Mouse (Mus musculus) embryo, embryonic 9.5 days (tissue): ENCODE data around the gene Srgap2.

Source experiments
- DNase-seq: peaks from one replicate; pipeline ENCODE4 v3.0.0-alpha.2; 2017; ENCODE audit errors: extremely low spot score

The Srgap2 gene

DNA sequence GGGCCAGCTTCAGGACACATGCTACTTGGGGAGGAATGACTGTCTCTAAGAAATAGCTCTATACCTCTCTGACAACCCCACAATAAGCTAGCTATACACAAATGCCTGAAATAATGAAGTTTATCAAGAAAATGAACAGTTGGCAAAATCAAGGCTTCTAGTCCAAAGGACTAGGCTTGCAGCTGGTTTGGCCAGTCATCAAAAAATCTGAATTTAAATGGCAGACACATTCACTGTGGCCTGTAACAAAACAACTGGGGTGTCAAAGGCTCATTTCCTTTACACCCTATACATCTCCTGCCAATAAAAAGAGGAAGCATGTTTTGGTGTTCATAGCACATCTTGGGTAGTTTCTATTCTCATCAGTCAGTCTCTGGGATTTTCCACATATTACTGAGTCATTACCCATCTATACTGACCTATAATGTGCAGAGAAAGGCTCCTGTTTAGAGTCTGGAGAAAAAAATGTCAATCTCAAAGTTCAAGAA is 53.5 kb downstream of the Srgap2 start:
- no peak for DNase-seq

DNA sequence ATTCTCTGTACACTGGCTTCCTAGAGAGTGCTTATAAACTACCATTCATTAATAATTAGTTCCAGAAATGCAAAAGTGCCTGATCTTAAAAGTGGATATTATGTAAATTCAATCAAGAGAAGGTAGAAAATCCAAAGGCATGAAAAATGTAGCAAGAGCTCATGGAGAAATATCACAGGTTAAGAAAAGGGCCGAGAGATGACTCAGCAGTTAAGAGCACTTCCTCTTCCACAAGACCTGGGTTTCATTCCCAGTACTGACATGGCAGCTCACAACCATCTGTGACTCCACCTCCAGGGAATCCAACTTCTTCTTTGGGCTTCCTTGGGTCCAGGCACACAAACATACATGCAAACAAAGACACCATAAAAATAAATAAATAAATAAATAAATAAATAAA is 56.6 kb downstream of the Srgap2 start:
- DNase-seq: no peak

DNA sequence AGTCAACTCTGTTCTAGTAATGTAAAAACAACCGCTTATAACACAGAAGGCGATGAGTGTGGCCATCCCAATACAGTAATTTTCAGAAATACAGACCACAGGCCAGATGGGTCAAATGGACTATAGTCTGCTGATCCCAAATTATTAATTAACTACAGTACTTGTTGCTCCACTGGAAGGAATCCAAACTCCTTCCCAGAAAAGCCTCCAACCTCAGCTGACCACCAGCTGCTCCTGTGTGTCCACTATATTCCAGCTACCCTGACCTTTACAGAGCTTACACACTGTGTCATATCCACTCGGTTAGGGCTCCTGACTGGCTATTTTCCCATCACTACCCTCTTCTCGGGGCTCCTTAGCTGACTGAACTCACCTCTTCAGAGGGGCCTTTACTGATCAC is 61.3 kb downstream of the Srgap2 start:
- no peak for DNase-seq

DNA sequence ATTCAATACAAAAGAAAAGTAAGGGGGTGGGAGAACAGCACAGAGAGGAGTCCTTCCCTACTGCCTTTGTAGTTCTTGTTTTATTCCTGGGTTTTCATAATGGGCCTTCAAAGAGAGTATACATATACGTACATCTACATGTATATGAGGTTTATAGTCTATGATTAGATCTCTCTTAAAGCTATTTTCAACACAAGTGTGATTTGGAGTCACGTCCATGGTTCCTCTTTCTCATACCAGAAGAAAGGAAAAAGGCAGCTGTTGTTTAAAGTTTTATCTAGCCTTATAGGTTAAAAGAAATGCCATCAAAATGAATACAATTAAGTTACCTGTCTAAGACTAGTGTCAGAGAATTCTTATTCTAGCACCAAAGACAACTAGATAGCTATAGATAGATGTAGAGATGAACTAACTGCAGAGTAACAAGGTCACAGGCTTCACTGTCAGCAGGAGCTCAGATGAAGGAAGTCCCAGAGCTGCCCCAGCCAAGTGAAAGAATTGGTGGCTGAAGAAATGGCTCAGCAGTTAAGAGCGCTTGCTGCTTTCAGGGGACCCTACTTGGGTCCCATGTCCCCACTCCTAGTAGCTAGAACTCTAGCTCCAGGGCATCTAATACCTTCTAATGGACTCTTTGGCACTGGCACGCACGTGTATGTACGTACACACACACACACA is 63.1 kb downstream of the Srgap2 start:
- DNase-seq: no peak

DNA sequence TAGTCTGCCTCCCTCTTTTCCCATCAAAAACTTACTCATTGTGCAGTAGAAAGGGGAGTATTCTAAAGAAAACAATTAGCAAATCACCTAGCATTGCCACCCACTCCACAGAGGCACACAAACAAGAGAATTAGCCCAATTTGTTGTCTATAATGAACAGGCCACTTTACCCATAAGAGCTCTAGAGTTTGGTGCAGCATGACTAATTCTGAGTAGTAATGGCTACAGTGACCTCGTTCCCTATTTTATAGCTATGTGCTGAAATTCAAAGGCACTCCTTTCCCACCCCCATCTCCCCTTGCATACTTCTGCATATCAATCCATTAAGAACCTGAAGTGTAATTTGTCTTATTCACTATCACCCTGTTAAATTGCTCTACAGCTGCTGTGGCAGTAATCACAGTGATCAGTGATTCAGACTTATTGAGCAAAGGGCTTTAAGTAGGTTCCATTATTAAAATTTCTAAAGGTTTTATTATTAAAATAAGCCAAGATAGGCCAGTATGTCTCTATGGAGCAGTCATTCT is 64.5 kb downstream of the Srgap2 start:
- no peak for DNase-seq

DNA sequence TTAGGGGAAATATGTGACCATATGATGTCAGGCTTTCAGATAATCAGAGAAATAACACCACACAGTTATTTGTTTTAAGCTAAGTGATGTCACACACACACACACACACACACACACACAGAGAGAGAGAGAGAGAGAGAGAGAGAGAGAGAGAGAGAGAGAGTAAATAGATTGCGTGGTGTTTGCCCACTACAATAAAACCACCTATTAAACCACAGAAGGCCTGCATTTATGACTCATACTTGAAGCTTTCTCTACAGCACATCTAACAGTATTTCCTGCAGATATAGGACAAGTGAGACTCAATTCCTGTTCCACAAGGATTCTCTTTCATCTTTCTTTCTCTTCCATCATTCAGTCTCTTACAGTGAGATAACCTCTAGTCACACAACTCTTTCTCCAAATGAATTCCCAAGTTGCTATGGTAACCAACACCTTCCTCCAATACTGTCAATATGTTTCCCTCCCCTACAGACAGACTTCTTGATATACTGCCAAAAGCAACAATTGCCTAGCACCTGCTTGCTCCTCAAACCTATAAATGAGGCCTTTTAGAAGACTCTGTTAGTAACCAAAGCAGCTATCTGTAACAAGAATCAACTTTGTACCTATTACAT is 66.1 kb downstream of the Srgap2 start:
- no peak for DNase-seq

DNA sequence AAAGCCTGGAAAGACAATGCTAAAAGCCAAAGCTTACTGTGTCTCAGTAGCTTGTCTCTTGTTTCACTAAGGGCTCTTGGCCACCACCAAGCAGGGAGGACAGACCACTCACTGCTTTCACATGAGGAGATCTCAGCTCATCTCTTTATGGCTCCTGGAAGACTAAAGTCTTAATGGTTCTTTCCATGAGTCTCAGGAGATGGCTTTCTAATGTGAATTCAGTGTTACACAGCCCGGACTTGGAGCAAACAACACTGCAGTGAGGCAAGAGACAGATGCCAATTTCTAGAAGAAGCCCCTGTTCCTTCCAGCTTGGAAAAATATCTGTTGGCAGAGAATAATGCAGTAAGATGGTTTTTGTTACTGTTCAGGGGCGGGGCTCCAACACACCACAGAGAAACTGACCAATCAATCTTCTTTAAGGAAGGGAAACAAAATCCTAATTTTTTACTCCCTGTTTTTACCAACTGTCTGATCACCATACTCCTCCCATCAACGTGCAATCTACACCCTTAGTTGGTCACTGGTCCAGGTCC is 71.7 kb downstream of the Srgap2 start:
- DNase-seq: no peak

DNA sequence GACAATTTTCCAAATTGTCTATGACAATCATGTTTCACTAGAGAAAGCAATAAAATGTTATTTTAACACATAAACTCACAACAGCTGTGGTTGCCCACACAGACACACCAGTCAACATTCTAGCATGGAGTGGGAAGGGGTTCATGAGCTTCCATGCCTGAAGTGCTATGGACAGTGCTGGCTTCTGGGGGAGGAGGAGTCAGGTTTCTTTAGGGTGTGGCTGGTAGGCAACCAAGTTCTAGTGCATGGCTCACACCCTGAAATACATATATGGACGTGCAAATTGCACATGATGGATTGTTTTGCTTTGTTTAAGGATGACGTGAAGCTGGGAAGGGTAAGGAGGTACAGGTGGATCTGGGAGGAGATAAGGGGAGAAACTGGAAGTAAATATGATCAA is 72.8 kb downstream of the Srgap2 start:
- no peak for DNase-seq

DNA sequence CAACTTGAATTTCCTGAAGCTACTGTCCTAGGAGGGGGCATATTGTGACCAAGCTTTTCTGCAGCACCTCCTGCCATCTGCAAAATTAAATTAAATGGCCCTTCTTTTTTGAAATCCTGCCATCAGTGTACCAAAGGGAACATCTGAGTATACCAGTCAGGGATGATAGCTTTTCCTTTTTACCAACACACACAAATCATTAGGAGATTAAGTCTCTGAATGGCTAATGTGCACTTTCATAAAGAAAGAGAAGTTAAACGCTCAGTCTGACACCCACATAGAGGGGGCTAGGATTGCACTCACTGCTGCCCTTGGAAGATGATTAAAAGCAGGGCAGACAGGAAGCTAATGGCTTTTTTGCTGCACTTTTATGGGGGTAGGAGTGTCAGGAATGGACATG is 73.8 kb downstream of the Srgap2 start:
- no peak for DNase-seq

DNA sequence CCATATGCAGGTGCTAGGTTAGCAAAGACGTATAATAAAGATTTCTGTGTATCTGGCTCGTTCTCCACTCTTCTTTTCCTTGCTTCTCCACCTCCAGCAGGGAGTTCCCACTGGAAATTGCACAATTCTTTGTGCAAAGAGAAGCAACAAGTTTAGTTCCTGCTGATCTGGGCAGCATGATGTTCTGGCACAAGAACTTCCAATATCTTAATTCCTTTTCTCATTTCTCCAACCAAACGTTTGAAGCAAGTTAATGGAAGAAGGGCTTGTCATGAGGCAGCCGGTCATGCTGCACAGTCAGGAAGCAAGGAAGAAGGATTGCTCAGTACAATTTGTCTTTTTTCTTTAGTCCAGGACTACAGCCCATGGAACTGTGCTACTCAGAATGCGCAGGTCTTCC is 78.8 kb downstream of the Srgap2 start:
- DNase-seq: no peak

DNA sequence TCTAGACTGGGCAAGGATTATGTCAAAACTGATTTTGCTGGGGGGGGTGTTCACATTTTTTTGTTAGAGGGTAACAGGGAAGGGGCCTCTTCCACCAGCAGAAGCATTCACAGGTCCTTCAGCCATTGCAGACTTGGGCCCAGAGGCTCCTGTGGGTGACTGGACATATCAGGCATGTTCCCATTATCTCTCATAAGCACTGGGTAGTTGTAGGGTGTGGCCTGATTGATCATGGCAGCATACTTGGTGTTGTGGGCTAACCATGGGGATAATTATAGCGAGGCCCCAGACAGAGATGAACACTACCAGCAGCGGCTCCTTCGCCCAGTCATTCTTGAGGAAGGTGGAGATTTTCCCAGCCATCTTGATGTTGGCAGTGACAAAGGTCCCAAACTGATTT is 79.8 kb downstream of the Srgap2 start:
- DNase-seq: no peak

DNA sequence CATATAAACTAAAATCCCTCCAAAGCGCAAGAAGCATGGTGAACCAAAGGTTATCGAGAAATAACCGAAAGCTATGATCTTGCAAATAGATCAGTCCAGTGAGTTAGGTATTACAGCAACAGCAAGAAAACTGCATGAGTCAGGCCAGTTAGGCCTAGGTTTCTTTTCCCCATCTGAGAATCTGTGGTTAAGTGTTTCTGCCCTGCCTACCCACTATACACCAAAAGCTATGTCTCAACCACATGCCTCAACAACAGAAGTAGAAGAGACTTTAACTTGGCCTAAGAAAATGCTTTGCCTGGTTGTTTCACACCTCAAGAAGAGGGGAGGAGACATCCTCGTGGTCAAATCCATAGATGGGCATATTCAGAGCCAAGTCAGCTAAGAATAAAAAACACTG is 80.6 kb downstream of the Srgap2 start:
- no peak for DNase-seq

DNA sequence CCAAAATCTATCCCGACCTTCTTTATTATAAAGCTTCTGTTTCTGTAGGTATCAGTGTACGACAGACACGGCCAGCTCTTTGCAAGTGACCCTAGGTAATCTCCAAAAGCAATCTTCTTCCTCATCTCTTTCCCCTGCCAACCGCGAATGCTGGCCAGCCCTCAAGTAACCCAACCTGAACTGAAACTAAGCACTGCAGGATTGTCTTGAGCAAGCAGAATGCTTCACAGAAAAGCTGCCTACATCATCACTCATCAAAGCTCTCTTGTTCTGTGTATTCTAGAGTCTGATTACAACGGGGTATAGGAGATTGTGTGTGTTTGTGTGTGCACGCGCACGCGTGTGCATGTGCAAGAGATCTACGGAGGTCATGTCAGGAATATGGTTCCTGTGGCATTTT is 88.6 kb downstream of the Srgap2 start:
- DNase-seq: no peak

DNA sequence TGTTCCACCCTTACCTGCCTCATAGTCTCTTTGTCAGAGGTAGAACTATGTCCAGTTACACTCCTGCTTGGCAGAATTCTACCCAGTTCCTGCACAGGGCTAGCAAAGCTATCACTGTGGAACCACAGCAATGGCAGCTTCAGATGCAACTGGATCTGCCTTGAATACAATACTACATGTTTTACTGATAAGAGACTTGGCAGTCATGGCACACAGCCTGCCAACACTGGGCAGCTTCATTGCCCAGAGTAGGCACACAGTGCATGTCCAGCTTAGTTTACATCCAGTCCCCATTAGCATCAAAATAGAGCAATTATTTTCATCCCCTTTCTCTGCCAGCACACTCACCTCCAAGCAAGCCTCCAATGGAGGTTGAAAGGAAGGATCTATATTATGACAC is 89.2 kb downstream of the Srgap2 start:
- no peak for DNase-seq

DNA sequence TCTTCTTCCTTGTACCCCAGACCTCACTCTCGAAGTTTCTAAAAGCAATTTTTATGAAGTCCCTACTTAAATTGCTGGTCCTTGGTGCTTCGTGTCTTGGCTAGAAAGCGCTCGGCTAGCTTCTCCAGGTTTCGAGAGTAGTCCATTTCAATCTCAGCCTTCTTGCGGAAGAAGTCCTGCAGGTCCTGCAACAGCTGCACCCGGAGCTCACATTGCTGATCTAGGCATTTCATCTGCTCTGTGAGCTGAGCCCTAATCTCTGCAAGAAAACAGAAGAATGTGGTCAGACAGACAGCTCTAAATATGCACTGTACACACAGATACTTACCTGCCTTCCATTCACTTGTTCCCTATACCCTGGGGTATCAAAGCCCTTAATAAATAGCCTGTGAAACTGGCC is 90.5 kb downstream of the Srgap2 start:
- DNase-seq: no peak

DNA sequence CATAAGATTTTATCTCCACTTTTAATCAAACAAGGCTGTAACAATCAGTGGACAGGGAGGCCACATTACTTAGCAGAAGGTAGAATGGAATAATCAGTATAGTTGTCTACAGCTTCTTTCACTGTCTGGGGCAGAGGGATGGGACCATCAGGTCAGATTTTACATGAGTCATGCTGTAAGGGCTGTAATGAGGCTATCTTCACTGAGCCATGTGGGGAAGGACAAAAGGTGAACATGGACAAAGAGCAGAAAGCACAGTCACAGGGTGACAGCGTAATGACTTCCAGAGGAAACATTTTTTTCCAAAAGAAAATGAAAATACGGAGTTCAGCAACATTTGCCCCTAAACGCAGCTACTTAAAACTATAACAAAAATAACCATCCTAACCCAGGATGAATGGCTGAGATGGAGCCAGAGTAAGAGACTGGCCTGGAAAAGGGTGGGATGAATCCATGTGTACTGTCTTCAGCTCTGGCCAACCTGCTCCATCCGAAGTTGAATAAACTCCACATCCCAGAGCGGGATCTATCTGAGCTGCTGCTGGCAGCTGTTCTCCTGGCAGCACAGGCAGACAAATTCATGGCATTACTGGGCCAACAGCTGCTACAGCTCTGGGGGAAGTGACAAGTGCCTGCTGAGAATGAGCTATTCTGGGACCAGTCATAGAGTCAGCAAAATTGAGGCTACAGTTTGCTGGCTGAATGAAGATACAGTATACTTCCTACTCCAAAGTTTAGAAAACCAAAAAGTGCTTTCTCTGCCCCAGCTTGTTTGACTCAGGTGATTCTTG is 95.5 kb downstream of the Srgap2 start:
- no peak for DNase-seq

DNA sequence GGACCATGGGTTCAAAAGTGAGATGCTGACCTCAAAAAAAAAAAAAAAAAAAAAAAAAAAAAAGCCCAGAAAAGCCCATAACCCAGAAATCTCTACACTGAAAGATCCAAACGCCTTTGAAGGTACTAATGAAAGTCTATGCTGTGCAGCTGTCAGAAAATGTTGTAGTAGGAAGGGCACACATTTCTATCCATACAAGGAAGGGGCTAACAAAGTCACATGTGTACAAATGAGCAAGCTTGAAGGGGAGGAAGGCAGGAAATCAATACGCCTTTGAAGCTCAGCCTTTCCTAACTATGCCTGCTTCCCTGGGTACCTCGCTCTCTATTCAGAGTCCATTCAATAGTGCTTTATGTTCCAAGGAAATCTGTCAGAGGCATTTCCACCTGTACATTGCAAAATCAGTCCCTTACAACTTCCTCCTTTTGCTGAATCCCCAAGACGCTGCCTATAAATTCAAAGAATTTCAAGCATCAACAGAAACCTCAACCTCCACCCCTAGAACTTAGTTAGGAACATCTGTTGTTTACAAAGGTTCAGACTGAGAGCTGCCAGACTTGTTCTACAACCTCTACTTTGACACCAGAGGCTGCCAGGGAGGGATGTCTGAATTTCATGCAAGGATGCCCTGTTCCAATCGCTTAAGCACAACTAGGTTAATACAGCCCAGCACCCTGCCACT is 99.9 kb downstream of the Srgap2 start:
- peak; percentile 30 for DNase-seq

DNA sequence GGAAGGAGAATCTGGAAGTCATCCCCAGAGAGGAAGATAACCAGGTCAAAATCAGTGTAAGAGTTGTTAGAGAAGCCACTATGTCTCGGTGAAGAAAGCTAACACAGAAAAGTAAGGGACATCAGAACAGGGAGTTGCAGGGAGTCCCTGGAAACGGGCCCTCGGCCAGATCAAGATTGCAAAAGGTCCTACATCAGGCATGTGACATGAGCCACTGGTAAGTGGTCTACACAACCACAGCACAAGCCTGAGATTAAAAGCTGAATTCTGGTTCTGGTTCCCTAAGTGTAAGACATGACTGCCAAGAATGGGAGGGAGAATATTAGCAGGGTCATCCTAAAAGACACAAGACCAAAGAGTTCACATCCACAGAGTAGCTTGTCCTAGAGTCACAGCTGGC is 104.1 kb downstream of the Srgap2 start:
- no peak for DNase-seq

DNA sequence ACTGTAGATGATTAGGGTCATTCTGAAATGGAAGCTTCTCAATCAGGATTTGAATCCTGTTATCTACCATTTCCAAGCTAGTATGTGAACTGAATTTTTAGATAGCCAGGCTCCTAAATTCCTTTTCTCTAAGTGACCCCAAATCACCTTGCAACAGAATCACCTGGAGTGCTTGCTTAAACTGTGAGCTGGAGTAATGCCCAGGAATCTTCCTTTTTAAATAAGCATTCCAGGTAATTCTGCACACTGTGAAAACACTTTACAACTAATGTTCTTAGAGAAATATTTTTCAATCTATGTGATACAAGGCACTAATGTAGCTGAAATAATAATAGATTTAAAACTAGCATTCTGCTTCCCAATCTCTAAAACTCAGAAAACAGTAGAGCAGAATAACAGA is 106.0 kb downstream of the Srgap2 start:
- DNase-seq: no peak

DNA sequence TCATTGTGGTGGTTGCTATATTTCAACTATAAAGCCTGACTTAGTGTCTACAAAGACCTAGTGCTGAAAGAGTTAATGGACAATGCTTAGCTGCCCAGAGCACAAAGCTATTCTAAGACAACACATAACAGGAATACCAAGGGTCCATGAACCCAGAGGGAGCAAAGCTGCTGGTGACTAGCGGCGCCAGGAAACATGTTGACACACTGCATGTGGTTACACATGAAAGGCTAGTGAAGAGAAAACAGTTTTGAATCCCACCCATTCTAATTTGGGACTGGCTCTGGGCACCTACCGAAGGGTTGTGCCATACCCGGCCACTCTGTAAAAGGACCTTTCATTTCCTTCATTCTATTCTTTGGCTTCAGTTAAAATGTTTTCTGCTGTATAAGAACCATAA is 106.5 kb downstream of the Srgap2 start:
- DNase-seq: no peak

DNA sequence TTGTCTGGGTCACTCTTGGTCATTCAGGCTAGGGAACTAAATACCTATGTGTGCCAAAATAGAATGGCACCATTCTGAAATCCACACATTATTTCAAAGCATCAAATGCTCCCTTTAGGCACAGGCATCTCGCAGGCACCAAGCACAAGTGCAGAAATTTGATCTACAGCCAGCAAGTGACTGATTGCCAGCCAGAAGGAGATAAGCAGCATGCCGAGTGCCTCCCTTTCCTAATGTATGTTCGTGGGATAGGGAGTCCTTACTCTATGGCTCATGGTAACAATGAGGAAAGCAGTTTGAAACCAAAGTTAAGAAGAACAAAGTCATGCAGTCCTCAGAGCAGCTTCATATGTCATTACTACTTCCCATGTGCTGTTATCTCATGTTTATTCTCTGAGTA is 107.8 kb downstream of the Srgap2 start:
- no peak for DNase-seq
